Mouse (Mus musculus) midbrain, embryonic 12.5 days (tissue): ENCODE results near the gene Gabarap. TPM values are rescaled to one million over a fixed set of nuclear protein-coding genes. Genes with fewer than 3 reads are reported as not detected.

Experiments
- ATAC-seq: fragments of 200-750 bp; cut with Nextera tagmentation; 2 replicates; pipeline ENCODE4 v1.8.0; 2017; ENCODE audit warnings: low read depth, moderate TSS enrichment, moderate library complexity; ENCODE audit not compliant: low FRiP score
- H3K27ac ChIP-seq: fragments of 300-500 bp; sonication (generic); replicated peaks from 2 replicates; pipeline ENCODE4 v1.5.1; 2016; ENCODE audit warnings: mild to moderate bottlenecking
- H3K27me3 ChIP-seq: fragments of 300-500 bp; sonication (generic); 2 replicates; pipeline ENCODE4 v1.6.1; 2016; ENCODE audit warnings: mild to moderate bottlenecking
- H3K36me3 ChIP-seq: fragments of 300-500 bp; sonication (generic); 2 replicates; pipeline ENCODE4 v1.6.1; 2016
- H3K4me1 ChIP-seq: fragments of 300-500 bp; sonication (generic); 2 replicates; pipeline ENCODE4 v1.6.1; 2016
- H3K4me2 ChIP-seq: fragments of 300-500 bp; sonication (generic); replicated peaks from 2 replicates; pipeline ENCODE4 v1.6.1; 2016; ENCODE audit warnings: mild to moderate bottlenecking, moderate library complexity
- H3K4me3 ChIP-seq: fragments of 300-500 bp; sonication (generic); 2 replicates; pipeline ENCODE4 v1.5.1; 2016; ENCODE audit warnings: mild to moderate bottlenecking
- H3K9ac ChIP-seq: fragments of 300-500 bp; sonication (generic); replicated peaks from 2 replicates; pipeline ENCODE4 v1.6.1; 2016; ENCODE audit warnings: mild to moderate bottlenecking, moderate library complexity
- H3K9me3 ChIP-seq: fragments of 300-500 bp; sonication (generic); 2 replicates; pipeline ENCODE4 v1.6.1; 2016; ENCODE audit warnings: mild to moderate bottlenecking
- WGBS: fragments of 180-500 bp; shearing (Covaris S2); methylation state at CpG from one replicate; pipeline ENCODE4 v1.1.7; 2016; 5-methylcytosine and 5-hydroxymethylcytosine counted together
- polyA plus RNA-seq: library from polyadenylated mRNA; unstranded; fragments of >200 nt; fragmentation: Nextera tagmentation; extraction: Ambion mirVana; gene quantifications from 2 replicates; pipeline ENCODE4 v1.2.1, GENCODE M21; 2016

Gabarap gene
- polyA plus RNA-seq, 1 experiment from 2014 or later: 567 TPM

DNA sequence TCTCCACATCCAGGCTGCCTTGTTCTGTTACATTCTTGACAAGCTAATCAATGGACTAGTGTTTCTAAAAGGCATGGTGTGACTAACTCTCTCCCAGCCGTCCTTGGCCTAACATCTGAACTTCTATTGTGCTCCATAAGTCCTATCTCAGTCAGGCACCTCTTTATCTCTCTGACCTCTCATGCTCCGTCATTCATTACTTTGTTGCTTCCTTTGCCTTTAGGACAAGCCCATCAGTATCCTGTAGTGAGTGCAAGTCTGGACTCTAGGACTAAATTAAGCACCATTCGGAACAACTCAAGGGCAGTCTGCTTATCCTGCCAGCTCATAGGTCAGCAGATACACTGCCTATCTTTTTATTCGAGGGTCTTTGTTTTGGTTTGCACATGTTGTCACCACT, 14.7 kb upstream of the Gabarap start:
- 89% methylated on average over 4 of the region's 4 CpGs for WGBS
- Histone ChIP-seq H3K36me3 (peaks cover 66% of the 10 kb centered on the region), H3K4me3 (no peak overlapping the region), H3K27ac (no peak overlapping the region), H3K9me3 (no peaks in the 10 kb centered on the region), H3K9ac (no peak overlapping the region), H3K27me3 (no peaks in the 10 kb centered on the region), H3K4me2 (no peak overlapping the region), H3K4me1 (peaks cover 7% of the 10 kb centered on the region)
- ATAC-seq: no peak

DNA sequence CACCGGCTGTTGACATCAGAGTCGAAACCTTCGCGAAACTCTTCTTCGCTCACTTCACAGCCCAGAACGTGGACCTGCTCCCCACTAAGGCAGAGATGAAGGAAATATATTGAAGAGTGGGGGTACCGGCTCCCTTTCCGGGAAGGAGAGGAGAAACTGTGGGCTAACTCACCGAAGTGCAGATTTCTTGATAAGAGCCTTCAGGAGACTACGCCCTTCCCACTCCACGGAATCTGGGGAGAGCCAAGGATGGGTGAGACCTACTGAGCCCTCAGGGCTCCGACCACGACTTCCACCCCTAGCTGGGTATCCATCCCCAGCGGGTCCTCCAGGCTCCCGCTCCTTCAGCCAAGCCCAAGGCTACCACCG, 11.1 kb upstream of the Gabarap start:
- Histone ChIP-seq H3K9me3 (no peaks in the 10 kb centered on the region), H3K27ac (peak overlapping the region; percentile 99), H3K9ac (peak overlapping the region; percentile 99), H3K4me3 (peak overlapping the region; percentile 100), H3K36me3 (peaks cover 46% of the 10 kb centered on the region), H3K27me3 (no peaks in the 10 kb centered on the region), H3K4me1 (peaks cover 29% of the 10 kb centered on the region), H3K4me2 (peak overlapping the region; percentile 85)
- no peak for ATAC-seq
- 4% methylated on average over 16 of the region's 16 CpGs for WGBS

- Histone ChIP-seq H3K4me1 (peaks cover 29% of the 10 kb centered on the region), H3K36me3 (peaks cover 46% of the 10 kb centered on the region), H3K9ac (peak overlapping the region; percentile 99), H3K27ac (peak overlapping the region; percentile 99), H3K4me3 (peak overlapping the region; percentile 100), H3K9me3 (no peaks in the 10 kb centered on the region), H3K27me3 (no peaks in the 10 kb centered on the region), H3K4me2 (peak overlapping the region; percentile 85)
- 1% methylated on average over 38 of the region's 60 CpGs for WGBS
- ATAC-seq: peak; percentile 93
Observed at GRCm38 (mm10) chr11:69980196-69981140, 10.5 kb upstream of the Gabarap start.

- Histone ChIP-seq H3K27me3 (no peaks in the 10 kb centered on the region), H3K9ac (peak within 1 kb of the TSS; percentile 99), H3K4me2 (peak within 1 kb of the TSS; percentile 85), H3K27ac (peak within 1 kb of the TSS; percentile 99), H3K9me3 (no peaks in the 10 kb centered on the region), H3K4me3 (peak within 1 kb of the TSS; percentile 100), H3K4me1 (peaks cover 29% of the 10 kb centered on the region), H3K36me3 (peaks cover 48% of the 10 kb centered on the region)
- peak; percentile 57 for ATAC-seq
- under 1% methylated on average over 39 of the region's 43 CpGs for WGBS
Observed at GRCm38 (mm10) chr11:69981141-69981762, 9.7 kb upstream of the Gabarap start, which contains the start of gene Ctdnep1. TSS of gene Ctdnep1 (plus strand) at chr11:69981156.

- H3K27ac ChIP-seq: peak within 1 kb of the TSS; percentile 99
- peaks cover 49% of the 10 kb centered on the region for H3K36me3 ChIP-seq
- no peaks in the 10 kb centered on the region for H3K27me3 ChIP-seq
- H3K9ac ChIP-seq: peak within 1 kb of the TSS; percentile 99
- ATAC-seq: no peak
- H3K4me3 ChIP-seq: peak within 1 kb of the TSS; percentile 100
- peak within 1 kb of the TSS; percentile 85 for H3K4me2 ChIP-seq
- peaks cover 29% of the 10 kb centered on the region for H3K4me1 ChIP-seq
- 67% methylated on average over 8 of the region's 8 CpGs for WGBS
- no peaks in the 10 kb centered on the region for H3K9me3 ChIP-seq
Observed at GRCm38 (mm10) chr11:69982225-69982624, 8.7 kb upstream of the Gabarap start, which contains the start of gene Elp5. TSS of gene Elp5 (minus strand) at chr11:69982517.

GRCm38 (mm10) chr11:69982877-69983276, 8.1 kb upstream of the Gabarap start:
- Histone ChIP-seq H3K9ac (peak overlapping the region; percentile 99), H3K27me3 (no peaks in the 10 kb centered on the region), H3K4me2 (peak overlapping the region; percentile 85), H3K4me1 (peaks cover 29% of the 10 kb centered on the region), H3K4me3 (peak overlapping the region; percentile 100; the same call in 1 of the 2 replicates), H3K9me3 (no peaks in the 10 kb centered on the region), H3K27ac (no peak overlapping the region), H3K36me3 (peaks cover 51% of the 10 kb centered on the region)
- ATAC-seq: no peak
- 30% methylated on average over 5 of the region's 5 CpGs for WGBS

- peaks cover 29% of the 10 kb centered on the region for H3K4me1 ChIP-seq
- WGBS: 92% methylated on average over 4 of the region's 4 CpGs
- no peak for ATAC-seq
Observed at GRCm38 (mm10) chr11:69983377-69983776, 7.6 kb upstream of the Gabarap start.

DNA sequence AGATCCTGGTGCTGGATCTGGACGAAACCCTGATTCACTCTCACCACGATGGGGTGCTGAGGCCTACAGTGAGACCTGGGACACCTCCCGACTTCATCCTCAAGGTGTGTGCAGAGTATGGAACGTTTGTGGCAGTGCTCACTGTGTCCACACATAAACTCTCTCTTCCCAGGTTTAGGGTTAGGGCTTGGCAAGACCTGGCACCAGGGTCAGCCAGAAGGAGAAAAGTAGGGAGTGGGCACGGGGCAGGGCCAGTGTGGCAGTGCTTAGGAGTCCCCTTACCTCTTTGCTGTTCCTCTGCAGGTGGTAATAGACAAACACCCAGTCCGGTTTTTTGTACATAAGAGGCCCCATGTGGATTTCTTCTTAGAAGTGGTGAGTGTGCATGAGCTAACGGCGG, 6.5 kb upstream of the Gabarap start:
- Histone ChIP-seq H3K4me3 (no peak overlapping the region), H3K27ac (no peak overlapping the region), H3K9ac (no peak overlapping the region), H3K4me1 (peaks cover 24% of the 10 kb centered on the region), H3K36me3 (peaks cover 56% of the 10 kb centered on the region), H3K27me3 (no peaks in the 10 kb centered on the region), H3K9me3 (no peaks in the 10 kb centered on the region), H3K4me2 (no peak overlapping the region)
- 93% methylated on average over 8 of the region's 8 CpGs for WGBS
- ATAC-seq: no peak

More at GRCm38 (mm10) chr11:69983377-69983776, 7.6 kb upstream of the Gabarap start:
- Histone ChIP-seq H3K36me3 (peaks cover 51% of the 10 kb centered on the region), H3K4me2 (peak overlapping the region; percentile 85; the same call in 1 of the 2 replicates), H3K27ac (no peak overlapping the region), H3K9me3 (no peaks in the 10 kb centered on the region), H3K4me3 (peak overlapping the region; percentile 100; the same call in 1 of the 2 replicates), H3K9ac (peak overlapping the region; percentile 99; the same call in 1 of the 2 replicates), H3K27me3 (no peaks in the 10 kb centered on the region)

DNA sequence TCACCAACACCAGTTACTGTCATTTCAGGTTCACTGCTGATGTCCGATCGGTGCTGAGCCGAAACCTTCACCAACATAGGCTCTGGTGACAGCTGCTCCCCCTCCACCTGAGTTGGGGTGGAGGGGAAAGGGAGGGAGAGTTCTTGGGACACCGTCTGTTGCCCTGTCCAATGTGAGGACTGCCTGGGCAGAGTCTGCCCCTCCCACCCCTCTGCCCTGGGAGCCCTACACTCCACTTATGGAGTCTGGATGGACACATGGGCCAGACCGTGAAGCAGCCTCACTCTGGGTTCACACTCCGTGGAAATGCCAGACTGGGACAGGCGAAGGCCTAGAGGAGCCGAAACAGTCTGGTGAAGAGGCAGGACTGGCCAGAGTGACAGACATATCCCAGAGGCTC, 994 bp upstream of the Gabarap start:
- Histone ChIP-seq H3K4me2 (no peak overlapping the region; the same call in 1 of the 2 replicates), H3K9me3 (no peaks in the 10 kb centered on the region), H3K4me3 (no peak overlapping the region), H3K36me3 (peaks cover 66% of the 10 kb centered on the region), H3K27ac (no peak overlapping the region; the same call in 1 of the 2 replicates), H3K27me3 (no peaks in the 10 kb centered on the region), H3K9ac (no peak overlapping the region), H3K4me1 (peaks cover 19% of the 10 kb centered on the region)
- whole genome bisulfite sequencing: 91% methylated on average over 8 of the region's 8 CpGs
- ATAC-seq: no peak

DNA sequence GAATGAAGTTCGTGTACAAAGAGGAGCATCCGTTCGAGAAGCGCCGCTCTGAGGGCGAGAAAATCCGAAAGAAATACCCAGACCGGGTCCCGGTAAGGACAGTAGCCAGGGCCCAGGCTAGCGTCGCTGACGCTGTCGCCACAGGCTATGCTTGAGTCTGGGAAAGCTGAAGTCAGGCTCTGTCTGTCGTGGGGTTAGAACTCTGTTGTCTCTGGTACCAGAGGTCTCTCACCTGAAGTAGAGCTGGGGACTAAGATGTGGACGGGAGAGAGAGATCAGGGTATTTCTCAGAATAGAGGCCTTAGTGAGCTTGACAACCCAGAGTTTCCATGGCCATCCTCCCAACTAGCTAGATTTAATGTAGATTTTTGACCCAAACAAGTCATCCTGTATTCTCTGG, 768 bp downstream of the Gabarap start:
- peak overlapping the region; percentile 81 for H3K4me3 ChIP-seq
- peak overlapping the region; percentile 80 for H3K4me2 ChIP-seq
- H3K9ac ChIP-seq: peak overlapping the region; percentile 94
- H3K4me1 ChIP-seq: peaks cover 19% of the 10 kb centered on the region
- no peaks in the 10 kb centered on the region for H3K9me3 ChIP-seq
- WGBS: 0% methylated on average over 15 of the region's 15 CpGs
- H3K36me3 ChIP-seq: peaks cover 51% of the 10 kb centered on the region
- ATAC-seq: 0 out of 2 replicates have a peak, but pooled peaks have one; percentile 11
- peak overlapping the region; percentile 92 for H3K27ac ChIP-seq
- no peaks in the 10 kb centered on the region for H3K27me3 ChIP-seq

- Histone ChIP-seq H3K36me3 (peaks cover 44% of the 10 kb centered on the region), H3K9ac (peak overlapping the region; percentile 94), H3K27me3 (no peaks in the 10 kb centered on the region), H3K4me1 (peaks cover 21% of the 10 kb centered on the region), H3K9me3 (no peaks in the 10 kb centered on the region), H3K27ac (no peak overlapping the region), H3K4me2 (peak overlapping the region; percentile 80), H3K4me3 (peak overlapping the region; percentile 81)
- 92% methylated on average over 10 of the region's 10 CpGs for WGBS
- no peak for ATAC-seq
Observed at GRCm38 (mm10) chr11:69992396-69992795, 1.5 kb downstream of the Gabarap start.

GRCm38 (mm10) chr11:69992932-69993331, 2.0 kb downstream of the Gabarap start:
- H3K36me3 ChIP-seq: peaks cover 41% of the 10 kb centered on the region

More at GRCm38 (mm10) chr11:69992932-69993331, 2.0 kb downstream of the Gabarap start:
- H3K9ac ChIP-seq: 0 out of 2 replicates have a peak overlapping the region, but pooled peaks have one; percentile 94
- 86% methylated on average over 3 of the region's 3 CpGs for WGBS
- H3K4me3 ChIP-seq: peak overlapping the region; percentile 81; the same call in 1 of the 2 replicates
- ATAC-seq: no peak
- H3K27me3 ChIP-seq: no peaks in the 10 kb centered on the region
- H3K4me2 ChIP-seq: peak overlapping the region; percentile 80
- H3K9me3 ChIP-seq: no peaks in the 10 kb centered on the region
- H3K27ac ChIP-seq: no peak overlapping the region
- peaks cover 26% of the 10 kb centered on the region for H3K4me1 ChIP-seq
